Mouse (Mus musculus) cerebellum, postnatal 10 days (tissue): ENCODE results near the gene Pde5a.
A peak's percentile ranks its signal among the peaks of the same experiment; 100 is the strongest.

Source experiments
- DNase-seq, 2 experiments: peaks; one replicate each; pipeline ENCODE4 v3.0.0; 2021; ENCODE audit warnings: mixed read lengths in 2 of 2

Gene Pde5a

DNA sequence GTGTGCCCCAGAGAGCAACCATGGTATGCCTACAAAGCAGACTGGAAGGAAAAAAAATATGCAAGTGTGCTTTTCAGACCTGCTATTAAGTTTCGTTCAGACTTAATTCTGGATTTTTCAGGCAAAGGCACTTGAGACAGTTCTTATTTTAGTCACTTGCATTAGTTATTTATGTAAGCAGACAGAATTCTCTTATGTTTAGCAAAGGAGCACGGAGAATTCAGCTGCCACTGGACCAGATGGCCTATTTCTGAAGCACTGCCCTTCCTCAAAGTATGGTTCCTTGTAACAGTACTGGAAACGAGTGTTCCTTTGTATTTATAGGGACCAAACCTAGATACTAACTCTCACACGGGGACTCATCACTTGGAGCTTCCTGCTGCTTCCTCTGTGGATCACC, 38.2 kb downstream of the Pde5a start:
- no peak for DNase-seq

DNA sequence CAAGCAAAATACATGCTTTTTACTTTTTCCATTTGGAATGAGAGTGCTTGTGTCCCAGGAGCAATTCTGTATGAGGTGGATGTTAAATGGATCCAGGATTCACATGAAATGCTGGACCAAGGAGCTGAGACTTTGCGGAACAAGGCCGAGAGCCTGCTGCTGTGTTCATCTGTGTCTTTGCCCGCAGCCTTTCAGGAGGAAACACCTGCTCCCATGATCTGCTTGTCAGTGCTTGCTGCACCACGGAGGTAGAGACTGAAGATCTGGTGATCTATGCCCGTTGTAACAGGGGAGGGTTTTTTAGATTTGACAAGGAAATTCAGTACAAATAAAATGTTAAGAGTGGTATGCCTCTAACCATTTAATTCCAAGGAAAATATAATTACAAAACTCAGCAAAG, 39.1 kb downstream of the Pde5a start:
- no peak for DNase-seq

DNA sequence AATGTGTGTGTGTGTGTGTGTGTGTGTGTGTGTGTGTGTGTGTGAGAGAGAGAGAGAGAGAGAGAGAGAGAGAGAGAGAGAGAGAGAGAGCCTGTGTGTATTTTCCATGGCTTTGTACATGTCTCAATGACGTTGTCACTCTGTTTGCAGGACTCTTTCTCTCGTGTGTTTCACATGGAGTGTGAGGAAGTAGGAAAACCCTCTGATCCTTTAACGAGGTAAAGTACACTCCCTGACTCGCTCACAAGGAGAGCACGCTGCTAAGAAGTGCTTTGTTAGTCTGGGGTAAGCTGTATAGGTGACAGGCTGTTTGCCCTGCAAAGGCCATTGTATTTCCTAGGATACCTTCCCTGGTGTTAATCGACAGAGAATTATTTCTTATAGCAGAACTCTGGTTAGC, 52.7 kb downstream of the Pde5a start:
- DNase-seq, result no peak

DNA sequence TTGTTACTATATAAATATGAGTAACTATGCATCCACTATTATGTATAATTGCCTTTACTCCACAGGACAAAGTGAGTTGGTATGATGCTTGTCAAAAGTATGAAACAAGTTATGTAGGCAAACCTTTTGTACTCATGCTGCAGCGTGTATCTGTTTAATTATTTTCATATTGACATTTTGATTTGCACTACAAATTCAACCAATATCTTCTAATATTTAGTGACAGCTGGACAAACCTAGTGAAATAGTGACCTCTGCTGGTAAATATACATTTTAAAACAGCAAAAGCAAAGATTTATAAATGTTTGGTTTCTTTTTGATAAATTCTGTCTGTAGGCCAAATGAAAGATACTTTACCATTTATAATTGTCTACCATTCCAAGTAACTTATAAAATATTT, 55.5 kb downstream of the Pde5a start:
- peak in 1 of 2 experiments; percentile 14 for DNase-seq

DNA sequence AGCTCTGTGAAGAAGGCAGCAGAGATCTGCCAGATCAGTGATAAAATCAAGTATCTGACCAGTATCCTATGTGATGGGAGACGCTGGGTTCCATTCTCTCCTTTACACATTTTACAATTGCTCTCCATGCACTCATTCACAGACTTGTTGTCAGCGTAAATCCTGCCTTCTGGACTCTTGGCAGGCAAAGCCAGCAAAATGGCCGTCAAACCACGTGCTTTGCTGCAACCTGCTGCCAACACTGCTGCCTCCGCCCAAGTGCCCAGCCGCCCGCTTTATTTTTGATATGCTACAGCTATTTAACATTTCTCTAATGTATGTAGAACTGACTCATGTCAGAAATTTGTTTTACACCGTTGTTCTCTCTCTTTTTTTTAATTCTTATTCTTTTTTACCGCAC, 59.6 kb downstream of the Pde5a start:
- DNase-seq, result peak; percentile 87

DNA sequence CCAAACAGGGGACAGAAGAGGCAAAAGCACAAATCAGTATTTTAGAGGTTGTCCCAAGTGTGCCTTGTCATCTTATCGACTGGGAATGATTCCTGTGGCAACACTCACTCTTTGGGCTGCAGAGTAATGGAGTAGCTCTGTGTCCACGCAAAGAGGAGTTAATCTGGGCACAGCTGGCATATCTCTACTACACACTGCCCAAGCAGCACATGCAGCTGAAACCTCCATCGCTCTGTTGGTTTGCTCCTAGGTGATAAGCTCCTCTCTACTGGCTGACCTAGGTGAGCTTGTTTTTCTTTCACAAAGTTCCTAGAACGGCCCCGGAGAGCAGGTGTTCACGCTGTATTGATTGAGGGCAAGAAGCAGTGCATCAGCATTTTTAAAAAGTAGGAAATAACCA, 60.8 kb downstream of the Pde5a start:
- no peak for DNase-seq

DNA sequence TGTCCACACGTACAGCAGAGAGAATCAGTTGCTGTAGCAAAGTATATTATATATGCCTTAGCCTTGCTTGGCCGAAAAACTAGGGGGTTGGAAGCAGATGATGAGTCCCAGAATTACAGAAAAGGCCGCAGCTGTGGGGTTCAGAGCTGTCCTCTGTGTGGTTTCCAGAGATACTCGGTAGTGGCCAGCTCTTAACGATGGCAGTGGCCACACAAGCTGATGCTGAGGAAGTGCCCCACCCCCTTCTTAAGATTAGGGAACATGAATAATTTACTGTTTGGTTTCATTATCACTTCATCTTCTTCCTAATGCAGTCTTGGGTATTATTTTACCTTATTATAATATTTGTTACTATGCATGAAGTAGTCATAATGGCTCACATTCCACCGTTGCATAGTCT, 71.3 kb downstream of the Pde5a start:
- no peak for DNase-seq

DNA sequence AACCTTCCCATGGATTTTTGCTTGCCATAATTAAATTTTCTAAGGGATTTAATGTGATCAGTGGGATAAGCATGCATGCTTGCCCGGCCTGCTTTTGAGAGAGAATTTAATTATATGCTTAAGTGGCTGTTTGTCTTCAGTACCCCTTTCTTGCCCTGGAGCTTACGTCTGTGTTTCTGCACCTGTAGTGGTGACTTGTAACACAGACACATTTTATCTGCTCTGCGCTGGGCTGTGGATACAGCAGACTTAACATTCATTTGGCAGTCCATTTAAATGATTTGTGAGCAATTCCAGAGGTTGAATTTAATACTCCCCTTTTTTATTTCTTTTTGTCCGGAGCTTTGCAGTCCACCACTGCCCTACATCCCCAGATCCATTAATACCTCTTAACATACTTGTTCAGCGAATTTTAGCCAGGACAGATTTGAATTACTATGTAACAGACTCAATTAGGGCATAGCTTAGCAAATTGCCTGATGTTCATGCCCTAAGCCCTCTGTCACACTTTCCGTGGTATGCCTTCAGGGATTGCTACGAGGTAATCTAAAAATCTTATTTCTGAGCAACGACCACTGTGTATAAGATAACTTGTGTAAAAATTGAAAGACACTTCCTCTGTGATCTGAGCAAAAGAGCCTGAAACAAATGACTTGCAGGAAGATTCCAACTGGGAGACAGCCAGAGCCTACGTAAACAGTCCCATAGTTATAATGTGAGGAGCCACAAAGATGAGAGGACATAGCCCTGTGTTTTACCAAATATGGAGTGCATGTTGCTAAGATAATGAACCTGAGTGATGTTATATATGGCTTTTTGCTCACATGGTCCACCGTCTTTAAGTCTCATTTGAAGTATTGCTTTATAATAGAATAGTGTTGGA, 72.0 kb downstream of the Pde5a start:
- no peak for DNase-seq

DNA sequence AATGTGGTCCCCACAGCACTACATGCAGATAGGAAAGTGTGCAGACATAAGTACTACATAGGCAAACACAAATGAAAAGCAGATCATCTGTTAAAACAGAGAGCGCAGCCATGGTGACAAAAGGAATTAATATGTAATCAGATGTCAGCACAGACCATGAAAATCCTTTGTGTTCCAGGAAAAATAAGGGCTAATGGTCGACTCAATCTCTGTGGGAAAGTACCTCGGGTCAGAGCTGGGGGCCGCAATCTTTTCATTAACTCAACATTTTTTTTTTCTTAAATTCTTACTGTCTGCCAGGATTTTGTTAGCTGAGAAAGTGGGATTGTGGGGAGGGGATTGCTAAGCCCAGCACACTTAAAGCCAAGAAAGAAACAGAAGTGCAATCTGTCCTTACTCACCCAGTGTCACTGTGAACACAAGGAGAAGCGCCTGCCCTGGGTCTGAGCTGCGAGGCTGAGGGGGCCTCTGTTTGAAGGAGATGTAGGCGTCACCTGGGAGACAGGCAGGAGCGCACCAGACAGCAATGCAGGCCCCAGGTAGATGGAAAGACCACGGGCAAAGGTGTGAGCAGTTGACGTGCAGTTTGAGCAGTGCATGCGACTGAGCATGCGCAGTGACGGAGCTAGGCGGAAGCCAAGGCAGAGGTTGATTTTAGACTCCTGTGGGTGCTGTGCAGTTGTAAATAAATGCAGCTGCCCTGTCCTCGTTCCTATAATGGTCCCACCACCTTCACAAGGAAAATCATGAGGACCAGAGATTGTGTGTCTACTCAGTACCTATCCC, 72.9 kb downstream of the Pde5a start:
- no peak for DNase-seq

DNA sequence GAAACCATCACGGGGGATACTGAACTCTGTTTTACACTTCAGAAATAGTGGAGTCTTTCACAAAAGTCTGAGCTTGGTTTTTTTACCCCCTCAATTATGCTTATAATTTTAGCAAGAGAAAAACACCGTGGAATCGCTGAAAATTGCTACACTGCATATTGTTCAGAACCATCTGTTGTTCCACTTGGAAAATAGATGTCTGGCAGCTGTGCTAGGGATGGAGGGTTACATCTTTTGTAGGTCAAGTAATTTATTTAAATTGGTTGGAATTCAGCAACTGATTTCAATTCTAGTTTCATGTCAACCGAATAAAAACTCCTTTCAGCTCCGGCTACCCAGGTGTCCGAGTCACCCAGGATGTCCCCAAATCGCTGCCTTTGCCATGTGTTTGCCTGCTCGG, 78.6 kb downstream of the Pde5a start:
- DNase-seq, result no peak

DNA sequence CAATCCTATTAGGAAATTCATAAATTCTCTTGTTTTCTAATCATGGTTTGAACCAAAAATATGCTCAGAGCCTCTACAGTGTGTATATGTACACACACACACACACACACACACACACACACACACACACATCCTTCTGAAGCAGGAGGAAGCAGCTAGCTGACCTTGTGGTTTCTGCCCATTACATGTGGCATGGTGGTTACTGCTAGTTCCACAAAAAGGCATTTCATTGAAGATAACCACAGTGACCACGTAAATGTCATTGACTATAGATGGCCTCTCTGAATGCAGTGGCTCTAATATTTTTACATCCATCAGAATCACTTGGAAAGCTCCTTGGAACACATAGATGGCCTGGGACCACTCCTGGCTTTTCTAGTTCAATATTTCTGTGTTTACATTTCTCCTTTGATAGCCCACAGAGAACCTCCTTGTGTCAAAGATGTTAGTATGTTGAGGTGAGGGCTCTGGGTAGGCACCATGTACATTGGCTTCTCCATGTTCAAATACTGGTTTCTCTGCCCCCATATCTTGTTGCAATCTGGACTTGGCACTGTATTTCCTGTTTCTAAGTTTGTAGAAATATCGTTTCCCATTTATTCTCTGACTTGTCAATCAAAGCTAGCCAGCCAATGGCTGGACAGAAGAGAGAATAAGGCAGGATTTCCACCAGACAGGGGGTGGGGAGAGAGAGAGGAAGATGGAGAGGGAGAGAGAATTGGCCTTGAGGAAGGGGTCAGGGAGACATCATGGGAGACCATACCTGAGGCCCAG, 81.5 kb downstream of the Pde5a start:
- DNase-seq, result no peak

DNA sequence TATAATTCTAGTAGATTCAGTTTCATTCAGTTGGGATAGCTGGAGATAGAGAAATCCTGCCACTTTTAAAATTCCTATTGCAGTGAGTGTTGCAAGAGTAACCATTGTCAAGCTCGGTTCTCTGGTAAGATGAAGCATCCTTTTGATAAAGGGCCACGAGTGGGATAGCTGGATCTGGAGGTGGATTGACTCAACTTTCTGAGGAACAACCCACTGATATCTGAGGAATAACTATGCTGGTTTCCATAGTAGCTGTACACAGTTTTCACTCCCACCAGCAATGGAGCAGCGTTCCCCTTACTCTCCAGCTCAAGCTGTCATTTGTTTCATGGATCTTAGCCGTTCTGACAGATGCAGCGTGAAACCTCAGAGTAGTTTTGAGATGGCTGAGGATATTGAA, 82.2 kb downstream of the Pde5a start:
- no peak for DNase-seq

DNA sequence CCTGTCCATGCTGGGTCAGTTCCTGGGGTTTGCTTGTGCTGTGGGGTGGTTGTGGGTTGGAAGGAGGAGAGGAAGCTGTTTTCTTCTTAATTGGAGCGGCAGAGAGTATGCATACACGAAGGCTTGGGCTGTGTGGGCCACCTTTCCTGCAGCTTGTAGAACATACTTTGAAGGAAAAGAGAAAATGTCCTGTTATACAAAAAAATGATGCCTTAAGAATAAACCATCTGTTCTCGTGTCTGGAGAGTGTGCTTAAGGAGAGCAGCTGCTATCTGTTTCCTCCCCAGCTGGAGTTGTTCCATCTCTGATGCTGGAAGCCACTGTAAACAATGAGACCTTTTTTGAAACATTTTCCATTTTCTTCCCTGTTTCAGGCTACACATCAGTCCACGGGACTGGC, 85.8 kb downstream of the Pde5a start:
- DNase-seq, result peak; percentile 17 to 42

DNA sequence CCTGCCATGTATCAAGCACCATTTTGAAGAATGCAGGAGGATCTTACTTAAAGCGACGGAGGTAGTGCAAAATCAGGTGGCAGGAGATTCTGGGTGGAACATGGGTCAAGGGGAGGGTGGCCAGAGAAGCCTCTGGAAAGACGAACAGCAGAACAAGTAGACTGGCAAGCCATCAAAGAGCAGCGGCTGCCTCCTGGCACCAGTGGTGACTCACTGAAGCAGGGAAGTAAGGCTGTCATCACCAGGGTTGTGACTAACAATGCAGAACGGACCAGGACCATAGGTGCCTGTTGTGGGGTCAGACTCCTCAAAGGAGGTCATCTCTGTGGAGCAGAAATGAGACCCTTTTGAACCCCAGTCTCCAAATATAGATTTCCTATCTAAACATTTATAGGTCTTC, 89.5 kb downstream of the Pde5a start:
- DNase-seq, result no peak

DNA sequence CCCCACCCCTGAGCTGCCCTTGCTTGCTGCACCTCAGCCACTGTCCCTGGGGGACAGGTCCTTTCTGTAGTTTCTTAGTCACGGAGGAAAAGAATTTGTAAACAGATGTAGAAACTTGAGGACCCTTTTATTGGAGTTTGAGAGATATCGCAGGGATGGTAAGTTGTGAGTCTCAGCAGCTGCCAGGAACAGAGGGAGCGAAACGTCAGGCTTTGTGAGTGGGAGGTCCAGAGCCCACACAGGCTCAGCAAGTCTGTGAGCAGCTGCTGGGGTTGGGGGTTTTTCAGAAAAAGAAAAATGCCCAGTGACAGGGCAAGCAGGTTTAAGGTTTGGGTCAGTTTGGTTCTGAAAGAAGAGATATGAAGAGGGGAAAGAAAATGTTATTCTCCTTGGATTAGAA, 92.0 kb downstream of the Pde5a start:
- DNase-seq, result no peak

DNA sequence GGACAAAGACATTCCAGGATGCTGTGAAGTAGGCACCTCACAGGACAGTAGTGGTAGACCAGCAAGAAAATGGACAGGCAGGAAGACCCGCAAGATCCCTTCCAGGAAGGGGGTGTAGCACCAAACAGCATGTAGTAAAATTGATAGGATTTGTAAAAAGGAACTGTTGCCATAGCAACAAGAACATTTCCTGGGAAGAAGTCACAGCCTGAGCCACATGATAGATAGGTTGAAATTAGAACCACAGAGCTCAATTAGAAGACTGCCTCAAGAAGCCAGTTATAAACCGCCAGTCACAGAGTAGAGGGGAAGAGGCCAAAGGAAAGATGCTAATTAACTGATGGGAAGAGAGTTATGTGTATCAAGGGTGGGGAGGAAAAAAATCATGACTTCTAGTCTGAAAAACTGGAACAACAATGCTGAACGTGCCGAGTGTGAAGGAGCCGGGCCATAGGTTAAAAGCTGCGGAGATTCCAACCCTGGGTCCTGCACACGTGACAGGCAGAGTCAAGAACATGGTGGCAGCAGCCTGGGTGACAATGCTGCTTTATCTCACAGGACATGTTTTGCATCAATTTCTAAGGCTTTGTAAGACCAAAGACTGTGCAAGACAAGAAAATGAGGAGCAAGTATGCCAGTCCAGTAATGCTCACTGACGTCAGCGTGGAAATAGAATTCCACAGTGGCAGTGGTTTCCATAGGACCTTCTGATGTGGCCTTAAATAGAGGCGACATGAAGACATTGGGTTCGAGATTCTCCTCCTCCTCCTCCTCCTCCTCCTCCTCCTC, 99.7 kb downstream of the Pde5a start:
- no peak for DNase-seq

DNA sequence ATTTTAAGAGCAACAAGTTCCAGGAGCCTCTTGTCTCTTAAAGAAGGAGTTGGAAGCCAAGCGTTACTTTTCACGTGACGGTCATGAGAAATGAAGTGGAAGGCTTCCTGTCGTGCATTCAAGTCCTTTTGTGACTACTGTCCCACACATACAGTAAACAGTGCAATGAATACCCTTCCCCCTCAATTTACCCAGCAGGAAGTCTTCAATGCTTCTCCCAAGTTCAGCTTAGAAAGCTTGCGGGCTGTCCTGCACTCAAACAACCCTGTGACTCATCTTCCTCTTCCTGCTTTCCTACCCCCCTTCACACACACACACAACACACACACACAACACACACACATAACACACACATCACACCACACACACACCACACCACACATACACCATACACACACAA, 105.8 kb downstream of the Pde5a start:
- DNase-seq, result no peak

DNA sequence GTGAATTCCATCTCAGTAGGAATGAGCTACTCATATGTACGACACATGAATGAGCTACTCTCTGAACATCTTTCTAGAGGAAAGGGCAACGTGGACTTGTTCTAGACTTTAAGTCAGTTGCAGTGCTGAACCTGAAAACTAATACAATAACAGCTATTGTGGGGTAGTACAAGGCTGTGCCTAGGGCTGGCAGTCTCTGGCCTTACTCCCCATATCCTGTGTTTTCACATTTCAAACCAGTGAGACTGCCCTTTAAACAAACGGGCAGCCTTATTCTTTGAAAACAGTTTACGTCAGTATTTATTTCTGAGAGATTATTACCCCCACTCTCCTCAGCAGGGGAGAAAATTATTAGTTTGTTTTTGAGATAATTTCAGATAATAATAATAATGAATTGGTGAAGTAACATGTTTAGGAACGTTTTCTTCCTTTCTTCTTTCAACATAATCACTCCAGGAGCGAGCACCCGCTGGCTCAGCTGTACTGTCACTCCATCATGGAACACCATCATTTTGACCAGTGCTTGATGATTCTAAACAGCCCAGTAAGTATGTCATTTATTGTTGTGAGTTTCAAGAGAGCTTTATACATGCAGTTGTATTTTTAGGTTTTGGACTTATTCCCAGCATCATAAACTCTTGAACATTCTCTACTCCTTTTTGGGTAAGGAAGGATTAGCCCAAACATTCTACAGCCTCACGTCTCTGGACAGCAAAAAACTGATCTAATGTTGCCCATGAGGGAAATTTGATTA, 106.5 kb downstream of the Pde5a start:
- no peak for DNase-seq

DNA sequence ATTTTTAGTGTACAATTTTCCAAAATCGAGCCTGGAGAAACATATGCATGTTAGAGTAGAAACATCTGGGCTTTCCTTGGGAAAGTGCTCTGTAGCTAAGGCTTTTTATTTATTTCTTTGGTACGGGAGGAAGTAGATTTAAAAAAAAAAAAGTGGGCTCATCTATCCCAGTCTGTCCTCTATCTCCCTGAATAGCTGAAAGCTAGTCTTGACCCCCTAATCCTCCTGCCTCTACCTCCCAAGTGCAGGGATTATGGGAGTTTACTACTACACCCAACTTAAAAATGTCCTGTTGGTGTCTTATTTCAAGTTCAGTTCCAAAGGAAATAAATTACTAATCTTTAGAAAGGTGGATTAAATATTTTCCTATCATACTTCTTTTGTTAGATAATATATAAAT, 108.9 kb downstream of the Pde5a start:
- no peak for DNase-seq

DNA sequence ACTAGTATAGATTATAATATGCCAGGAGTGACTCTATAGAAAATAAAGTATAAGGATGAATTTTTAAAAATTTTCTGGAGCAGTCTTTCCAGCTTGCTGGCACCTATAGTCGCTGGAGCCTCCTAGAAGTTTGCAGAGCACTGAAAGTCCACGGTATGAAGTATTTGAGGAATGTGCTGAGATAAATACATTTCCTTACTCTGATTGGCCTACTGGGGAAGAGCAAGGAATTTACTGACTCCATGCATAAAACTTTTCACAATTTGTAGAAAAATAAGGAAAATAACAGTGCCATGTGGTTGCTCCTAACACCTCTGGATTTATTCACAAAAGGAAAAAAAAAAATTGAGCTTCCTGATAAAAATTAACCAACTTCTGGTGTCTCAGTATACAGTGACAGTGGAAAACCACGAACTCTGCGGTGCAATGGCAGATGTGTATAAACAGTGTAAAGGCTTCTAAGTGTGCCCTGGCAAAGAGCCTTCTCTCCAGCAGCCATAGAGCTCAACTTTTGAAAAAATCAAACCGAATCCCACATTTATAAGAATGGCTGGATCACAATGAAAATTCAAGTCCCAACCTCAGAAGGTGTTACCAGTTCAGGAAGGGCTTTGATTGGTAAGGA, 119.8 kb downstream of the Pde5a start:
- no peak for DNase-seq

DNA sequence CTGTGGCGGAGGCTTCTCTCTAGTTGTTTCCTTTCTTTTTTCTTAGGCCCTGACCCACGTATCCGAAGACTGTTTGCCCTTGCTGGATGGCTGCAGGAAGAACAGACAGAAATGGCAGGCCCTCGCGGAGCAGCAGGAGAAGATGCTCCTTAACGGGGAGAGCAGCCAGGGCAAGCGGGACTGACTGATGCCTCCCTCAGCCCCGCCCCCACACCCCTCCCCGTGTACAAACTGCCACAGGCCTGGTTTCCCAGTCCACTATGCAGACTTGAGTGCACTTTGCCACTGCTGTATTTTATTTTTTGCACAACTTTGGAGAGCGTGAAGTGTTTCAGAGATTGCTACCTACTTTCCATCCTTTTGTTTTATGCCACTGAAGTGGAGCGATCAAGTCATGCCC, 126.4 kb downstream of the Pde5a start:
- DNase-seq, result peak; percentile 30 to 35
